Mouse (Mus musculus) heart, embryonic 13.5 days (tissue): Measurements from ENCODE around the gene Csmd2. TPM values are rescaled to one million over a fixed set of nuclear protein-coding genes. Genes with fewer than 3 reads are reported as not detected.

Experiments used
- ATAC-seq: fragments of 200-750 bp; cut with Nextera tagmentation; 2 replicates; pipeline ENCODE4 v1.8.0; 2017; ENCODE audit warnings: moderate TSS enrichment; ENCODE audit not compliant: insufficient number of reproducible peaks, low FRiP score, low TSS enrichment; ENCODE audit errors: extremely low read depth
- H3K27ac ChIP-seq: fragments of 300-500 bp; sonication (generic); replicated peaks from 2 replicates; pipeline ENCODE4 v1.5.1; 2015; ENCODE audit warnings: moderate library complexity, mild to moderate bottlenecking, inconsistent platforms
- H3K27me3 ChIP-seq: fragments of 300-500 bp; sonication (generic); replicated peaks from 2 replicates; pipeline ENCODE4 v1.6.1; 2015; ENCODE audit warnings: mild to moderate bottlenecking, inconsistent platforms
- H3K36me3 ChIP-seq: fragments of 300-500 bp; sonication (generic); 2 replicates; pipeline ENCODE4 v1.6.1; 2015; ENCODE audit warnings: mild to moderate bottlenecking, inconsistent platforms
- H3K4me1 ChIP-seq: fragments of 300-500 bp; sonication (generic); 2 replicates; pipeline ENCODE4 v1.6.1; 2015; ENCODE audit warnings: inconsistent platforms
- H3K4me2 ChIP-seq: fragments of 300-500 bp; sonication (generic); 2 replicates; pipeline ENCODE4 v1.6.1; 2015; ENCODE audit warnings: inconsistent platforms, mild to moderate bottlenecking, moderate library complexity
- H3K4me3 ChIP-seq: fragments of 300-500 bp; sonication (generic); 2 replicates; pipeline ENCODE4 v1.5.1; 2015; ENCODE audit warnings: moderate library complexity, mild to moderate bottlenecking, inconsistent platforms
- H3K9ac ChIP-seq: fragments of 300-500 bp; sonication (generic); 2 replicates; pipeline ENCODE4 v1.6.1; 2015; ENCODE audit warnings: inconsistent platforms, mild to moderate bottlenecking, moderate library complexity
- H3K9me3 ChIP-seq: fragments of 300-500 bp; sonication (generic); 2 replicates; pipeline ENCODE4 v1.6.1; 2016; ENCODE audit warnings: inconsistent platforms
- WGBS: fragments of 180-500 bp; shearing (Covaris S2); methylation state at CpG from one replicate; pipeline ENCODE4 v1.1.7; 2015; ENCODE audit warnings: mixed read lengths; 5-methylcytosine and 5-hydroxymethylcytosine counted together
- polyA plus RNA-seq: library from polyadenylated mRNA; unstranded; fragments of >200 nt; fragmentation: Nextera tagmentation; extraction: Ambion mirVana; gene quantifications from 2 replicates; pipeline ENCODE4 v1.2.1, GENCODE M21; 2015

Gene Csmd2
- polyA plus RNA-seq, 1 experiment from 2014 or later, result 0.01 TPM

- 65% methylated on average over 3 of the region's 3 CpGs for WGBS
- no peaks in the 10 kb centered on the region for H3K36me3 ChIP-seq
- no peak for ATAC-seq
Measured at GRCm38 (mm10) chr4:128142279-128142678, 154.6 kb downstream of the Csmd2 start.

GRCm38 (mm10) chr4:128143147-128143546 is 155.5 kb downstream of the Csmd2 start:
- Histone ChIP-seq H3K27me3 (no peaks in the 10 kb centered on the region), H3K4me3 (no peak overlapping the region), H3K27ac (no peak overlapping the region), H3K9ac (no peak overlapping the region), H3K36me3 (no peaks in the 10 kb centered on the region), H3K4me2 (no peak overlapping the region), H3K4me1 (no peaks in the 10 kb centered on the region), H3K9me3 (no peaks in the 10 kb centered on the region)
- WGBS, result 76% methylated on average over 3 of the region's 3 CpGs
- ATAC-seq, result no peak

More at GRCm38 (mm10) chr4:128142279-128142678, 154.6 kb downstream of the Csmd2 start:
- Histone ChIP-seq H3K4me3 (no peak overlapping the region), H3K27me3 (no peaks in the 10 kb centered on the region), H3K9me3 (no peaks in the 10 kb centered on the region), H3K4me1 (no peaks in the 10 kb centered on the region), H3K4me2 (no peak overlapping the region), H3K27ac (no peak overlapping the region), H3K9ac (no peak overlapping the region)

- WGBS, result 90% methylated on average over 4 of the region's 4 CpGs
- ATAC-seq, result no peak
Measured at GRCm38 (mm10) chr4:128149524-128149923, 161.9 kb downstream of the Csmd2 start.

GRCm38 (mm10) chr4:128152066-128152465 is 164.4 kb downstream of the Csmd2 start:
- ATAC-seq, result no peak
- H3K4me3 ChIP-seq, result no peak overlapping the region
- no peak overlapping the region for H3K9ac ChIP-seq
- H3K27me3 ChIP-seq, result no peaks in the 10 kb centered on the region
- H3K36me3 ChIP-seq, result no peaks in the 10 kb centered on the region
- no peaks in the 10 kb centered on the region for H3K4me1 ChIP-seq
- 44% methylated on average over 3 of the region's 3 CpGs for WGBS
- no peak overlapping the region for H3K4me2 ChIP-seq
- H3K27ac ChIP-seq, result no peak overlapping the region
- no peaks in the 10 kb centered on the region for H3K9me3 ChIP-seq

More at GRCm38 (mm10) chr4:128149524-128149923, 161.9 kb downstream of the Csmd2 start:
- Histone ChIP-seq H3K9me3 (no peaks in the 10 kb centered on the region), H3K27me3 (no peaks in the 10 kb centered on the region), H3K9ac (no peak overlapping the region), H3K36me3 (no peaks in the 10 kb centered on the region), H3K4me1 (no peaks in the 10 kb centered on the region), H3K27ac (no peak overlapping the region), H3K4me2 (no peak overlapping the region), H3K4me3 (no peak overlapping the region)

- Histone ChIP-seq H3K9ac (no peak overlapping the region), H3K4me1 (no peaks in the 10 kb centered on the region), H3K36me3 (no peaks in the 10 kb centered on the region), H3K27me3 (no peaks in the 10 kb centered on the region), H3K9me3 (no peaks in the 10 kb centered on the region), H3K4me2 (no peak overlapping the region), H3K4me3 (no peak overlapping the region), H3K27ac (no peak overlapping the region)
- 87% methylated on average over 4 of the region's 4 CpGs for WGBS
- ATAC-seq, result no peak
Measured at GRCm38 (mm10) chr4:128153144-128153543, 165.5 kb downstream of the Csmd2 start.

- ATAC-seq, result no peak
- 27% methylated on average over 3 of the region's 3 CpGs for WGBS
- no peaks in the 10 kb centered on the region for H3K36me3 ChIP-seq
- H3K27ac ChIP-seq, result no peak overlapping the region
- H3K4me2 ChIP-seq, result no peak overlapping the region
- H3K27me3 ChIP-seq, result no peaks in the 10 kb centered on the region
- H3K4me3 ChIP-seq, result no peak overlapping the region
- H3K4me1 ChIP-seq, result no peaks in the 10 kb centered on the region
- no peaks in the 10 kb centered on the region for H3K9me3 ChIP-seq
- no peak overlapping the region for H3K9ac ChIP-seq
Measured at GRCm38 (mm10) chr4:128155226-128155625, 167.6 kb downstream of the Csmd2 start.

- WGBS, result 71% methylated on average over 2 of the region's 2 CpGs
- ATAC-seq, result no peak
- H3K9me3 ChIP-seq, result no peaks in the 10 kb centered on the region
Measured at GRCm38 (mm10) chr4:128160656-128161055, 173.0 kb downstream of the Csmd2 start.

GRCm38 (mm10) chr4:128170181-128170580 is 182.5 kb downstream of the Csmd2 start:
- Histone ChIP-seq H3K9me3 (no peaks in the 10 kb centered on the region), H3K4me1 (no peaks in the 10 kb centered on the region), H3K9ac (no peak overlapping the region), H3K27ac (no peak overlapping the region), H3K4me3 (no peak overlapping the region), H3K4me2 (no peak overlapping the region), H3K27me3 (no peaks in the 10 kb centered on the region), H3K36me3 (no peaks in the 10 kb centered on the region)
- ATAC-seq, result no peak
- 88% methylated on average over 8 of the region's 8 CpGs for WGBS

More at GRCm38 (mm10) chr4:128160656-128161055, 173.0 kb downstream of the Csmd2 start:
- Histone ChIP-seq H3K4me2 (no peak overlapping the region), H3K4me3 (no peak overlapping the region), H3K4me1 (0 out of 2 replicates have a peak, but pooled peaks cover 2% of the 10 kb centered on the region), H3K27me3 (no peaks in the 10 kb centered on the region), H3K36me3 (no peaks in the 10 kb centered on the region), H3K9ac (no peak overlapping the region), H3K27ac (no peak overlapping the region)

- H3K4me2 ChIP-seq, result no peak overlapping the region
- ATAC-seq, result no peak; the same call in 1 of the 2 replicates
- H3K9me3 ChIP-seq, result no peaks in the 10 kb centered on the region
- no peaks in the 10 kb centered on the region for H3K36me3 ChIP-seq
- no peak overlapping the region for H3K9ac ChIP-seq
- H3K27ac ChIP-seq, result no peak overlapping the region
- no peak overlapping the region for H3K4me3 ChIP-seq
- no peaks in the 10 kb centered on the region for H3K4me1 ChIP-seq
- 63% methylated on average over 9 of the region's 9 CpGs for WGBS
- H3K27me3 ChIP-seq, result no peaks in the 10 kb centered on the region
Measured at GRCm38 (mm10) chr4:128171233-128171632, 183.6 kb downstream of the Csmd2 start.

- no peak for ATAC-seq
- WGBS, result 80% methylated on average over 1 of the region's 1 CpGs
- H3K9ac ChIP-seq, result no peak overlapping the region
- no peaks in the 10 kb centered on the region for H3K4me1 ChIP-seq
- no peak overlapping the region for H3K4me2 ChIP-seq
- H3K36me3 ChIP-seq, result no peaks in the 10 kb centered on the region
- no peaks in the 10 kb centered on the region for H3K27me3 ChIP-seq
- H3K9me3 ChIP-seq, result no peaks in the 10 kb centered on the region
- no peak overlapping the region for H3K4me3 ChIP-seq
- no peak overlapping the region for H3K27ac ChIP-seq
Measured at GRCm38 (mm10) chr4:128171701-128172100, 184.0 kb downstream of the Csmd2 start.

- ATAC-seq, result no peak
- no peak overlapping the region for H3K4me3 ChIP-seq
- 0 out of 2 replicates have a peak, but pooled peaks cover 4% of the 10 kb centered on the region for H3K27me3 ChIP-seq
- H3K4me2 ChIP-seq, result no peak overlapping the region
- no peaks in the 10 kb centered on the region for H3K4me1 ChIP-seq
- H3K9ac ChIP-seq, result no peak overlapping the region
- no peaks in the 10 kb centered on the region for H3K36me3 ChIP-seq
- H3K27ac ChIP-seq, result no peak overlapping the region
- H3K9me3 ChIP-seq, result no peaks in the 10 kb centered on the region
- 84% methylated on average over 8 of the region's 8 CpGs for WGBS
Measured at GRCm38 (mm10) chr4:128178974-128179373, 191.3 kb downstream of the Csmd2 start.

- Histone ChIP-seq H3K9me3 (no peaks in the 10 kb centered on the region), H3K27ac (no peak overlapping the region), H3K4me1 (no peaks in the 10 kb centered on the region), H3K4me3 (no peak overlapping the region), H3K36me3 (no peaks in the 10 kb centered on the region), H3K4me2 (no peak overlapping the region), H3K9ac (no peak overlapping the region), H3K27me3 (0 out of 2 replicates have a peak, but pooled peaks cover 4% of the 10 kb centered on the region)
- WGBS, result 52% methylated on average over 2 of the region's 2 CpGs
- ATAC-seq, result no peak
Measured at GRCm38 (mm10) chr4:128179581-128179980, 191.9 kb downstream of the Csmd2 start.
